Mouse (Mus musculus): Measurements from ENCODE around the gene Ddhd1. TPM values are rescaled to one million over a fixed set of nuclear protein-coding genes. Genes with fewer than 3 reads are reported as not detected.
A peak's percentile ranks its signal among the peaks of the same experiment; 100 is the strongest.

Gene Ddhd1
- total RNA-seq, 2 experiments from 2014 or later, result 3.3 TPM

DNA sequence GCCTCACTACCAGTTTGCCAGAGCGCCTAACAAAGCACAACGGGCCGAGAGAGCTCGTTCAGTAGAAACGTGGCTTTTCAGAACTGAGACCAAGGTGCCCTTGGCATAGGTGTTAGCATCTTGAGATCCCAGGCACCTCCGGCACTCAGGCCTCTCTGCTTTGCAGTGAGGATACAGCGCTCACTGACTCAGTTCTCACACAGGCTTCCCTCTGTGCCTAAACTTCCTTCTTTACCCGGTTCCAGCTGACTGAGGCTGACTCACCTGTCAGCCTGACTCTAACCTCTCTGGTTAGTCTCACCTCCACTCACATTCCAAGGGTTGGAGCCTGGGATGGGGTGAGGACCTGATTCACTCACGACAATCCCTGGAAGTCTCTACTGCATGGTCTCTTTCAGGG, 15.7 kb downstream of the Ddhd1 start:
- H3K4me3 ChIP-seq, result no peak overlapping the region
- H3K27ac ChIP-seq, result no peak overlapping the region
- no peak for DNase-seq
- no peak for TF ChIP-seq CTCF (IDR thresholded peaks at IDR 0.05)
- intact Hi-C loops (cut with DNase I), result no loop called here

DNA sequence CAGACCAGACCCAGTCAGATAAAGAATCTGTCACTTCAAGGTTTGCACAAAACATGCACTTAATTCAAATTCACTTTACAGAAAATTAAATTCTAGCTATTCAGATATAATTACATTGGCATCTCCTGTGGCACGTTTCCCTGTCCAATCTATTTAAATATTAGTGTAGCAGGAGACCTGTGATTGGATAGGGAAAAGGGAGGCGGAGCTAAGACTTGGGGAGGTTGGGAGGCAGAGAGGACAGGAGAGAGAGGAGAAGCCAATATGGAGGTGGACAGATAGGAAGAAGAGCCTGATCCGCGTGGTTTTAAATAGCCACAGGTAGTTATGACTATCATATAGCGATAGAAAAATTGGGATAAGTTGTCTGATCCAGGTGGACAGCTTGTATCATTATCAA, 19.2 kb downstream of the Ddhd1 start:
- TF ChIP-seq CTCF (IDR thresholded peaks at IDR 0.05), result no peak
- intact Hi-C loops (cut with DNase I), result no loop called here
- no peak for DNase-seq
- no peak overlapping the region for H3K4me3 ChIP-seq
- no peak overlapping the region for H3K27ac ChIP-seq

DNA sequence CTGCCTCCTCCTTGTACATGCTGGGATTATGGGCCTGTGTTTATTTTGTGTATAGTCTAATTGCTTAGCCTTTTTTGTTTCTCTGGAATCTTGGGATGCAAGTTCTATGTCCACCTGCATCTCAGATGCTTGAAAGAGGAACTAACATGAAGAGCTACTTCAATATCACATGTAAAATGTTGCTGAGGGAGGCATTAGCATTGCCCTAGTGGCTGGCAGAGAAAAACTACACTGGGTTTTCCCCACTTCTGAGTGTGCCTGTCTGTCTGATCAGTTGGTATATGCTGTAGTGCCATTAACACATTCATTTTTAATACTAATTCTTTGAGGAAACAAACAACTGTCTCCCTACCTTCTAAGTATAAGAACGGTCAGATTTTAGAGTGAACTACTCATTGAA, 22.4 kb downstream of the Ddhd1 start:
- no peak overlapping the region for H3K4me3 ChIP-seq
- no peak for TF ChIP-seq CTCF (IDR thresholded peaks at IDR 0.05)
- no peak overlapping the region for H3K27ac ChIP-seq
- DNase-seq, result no peak
- intact Hi-C loops (cut with DNase I), result no loop called here

DNA sequence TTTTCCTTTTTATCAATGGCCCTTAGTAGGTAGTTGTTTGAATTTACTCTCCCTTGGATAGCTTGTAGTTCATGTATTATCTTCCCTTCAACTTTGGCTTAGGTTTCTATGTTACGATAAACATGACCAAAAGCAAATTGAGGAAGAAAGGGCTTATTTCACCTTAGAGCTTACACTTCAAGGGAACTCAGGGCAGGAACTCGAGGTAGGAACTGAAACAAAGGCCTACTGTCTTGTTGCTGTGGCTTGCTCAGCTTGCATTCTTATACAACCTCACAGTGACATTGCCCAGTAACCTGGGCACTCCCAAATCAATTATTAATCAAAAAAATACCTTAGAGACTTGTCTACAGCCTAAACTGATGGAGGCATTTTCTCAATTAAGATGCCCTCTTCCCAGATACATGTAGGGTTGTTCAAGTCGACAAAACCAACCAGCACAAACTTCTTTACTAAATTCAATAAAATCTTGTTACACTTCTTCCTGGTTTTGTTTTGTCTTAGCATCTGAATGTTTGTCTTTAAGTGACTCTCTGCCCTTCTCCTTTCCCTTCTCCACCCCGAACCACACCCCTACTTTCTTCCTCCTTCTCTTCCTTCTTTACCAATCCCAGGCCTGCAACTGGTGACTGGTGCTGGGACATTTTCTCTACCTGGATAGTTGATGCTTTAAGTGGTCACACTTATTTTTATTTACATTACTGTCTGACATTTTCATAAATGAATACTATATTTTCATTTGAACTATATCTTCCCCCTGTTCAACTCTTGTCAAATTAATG, 25.0 kb downstream of the Ddhd1 start:
- intact Hi-C loops (cut with DNase I), result no loop called here
- DNase-seq, result no peak
- Histone ChIP-seq H3K4me3 (no peak overlapping the region), H3K27ac (no peak overlapping the region)
- no peak for TF ChIP-seq CTCF (IDR thresholded peaks at IDR 0.05)

DNA sequence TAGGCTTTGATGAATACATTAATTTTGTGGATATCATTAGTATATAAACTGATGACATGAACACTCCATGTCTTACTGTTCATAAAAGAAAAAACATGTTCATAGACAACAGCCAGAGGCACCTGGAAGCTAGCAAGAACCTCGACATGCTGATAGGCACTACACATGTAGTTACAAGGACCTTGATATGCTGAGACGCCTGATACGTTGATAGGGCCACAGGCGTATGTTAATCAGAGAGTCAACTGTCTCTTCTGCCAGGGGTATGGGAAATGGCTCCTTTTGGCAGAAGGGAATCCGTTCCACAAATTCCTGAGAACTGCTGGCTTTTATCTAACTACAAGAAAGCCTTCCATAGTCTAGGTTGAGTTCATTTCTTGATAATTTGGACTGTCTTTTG, 27.4 kb downstream of the Ddhd1 start:
- intact Hi-C loops (cut with DNase I), result no loop called here
- no peak for TF ChIP-seq CTCF (IDR thresholded peaks at IDR 0.05)
- Histone ChIP-seq H3K27ac (no peak overlapping the region), H3K4me3 (no peak overlapping the region)
- DNase-seq, result no peak

DNA sequence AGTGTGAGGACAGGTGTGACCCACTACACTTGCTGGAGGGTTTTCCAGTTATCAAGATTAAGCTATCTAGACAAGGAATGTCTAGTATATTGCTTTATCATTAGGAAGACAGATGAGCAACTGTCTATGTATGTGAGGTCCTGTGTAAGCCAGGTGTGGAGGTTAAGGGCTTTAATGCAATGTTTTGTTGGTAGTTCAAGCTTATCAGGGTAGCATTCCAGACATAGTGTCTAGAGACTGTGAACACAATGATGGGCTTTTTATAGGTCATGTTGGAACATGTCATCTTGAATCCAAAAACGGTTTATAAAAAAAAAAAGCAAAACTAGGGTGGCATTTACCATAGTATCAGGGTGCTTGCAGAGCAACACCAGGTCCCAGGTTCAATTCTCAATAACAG, 28.0 kb downstream of the Ddhd1 start:
- no peak for DNase-seq
- intact Hi-C loops (cut with DNase I), result no loop called here
- H3K27ac ChIP-seq, result no peak overlapping the region
- TF ChIP-seq CTCF (IDR thresholded peaks at IDR 0.05), result no peak
- H3K4me3 ChIP-seq, result no peak overlapping the region

DNA sequence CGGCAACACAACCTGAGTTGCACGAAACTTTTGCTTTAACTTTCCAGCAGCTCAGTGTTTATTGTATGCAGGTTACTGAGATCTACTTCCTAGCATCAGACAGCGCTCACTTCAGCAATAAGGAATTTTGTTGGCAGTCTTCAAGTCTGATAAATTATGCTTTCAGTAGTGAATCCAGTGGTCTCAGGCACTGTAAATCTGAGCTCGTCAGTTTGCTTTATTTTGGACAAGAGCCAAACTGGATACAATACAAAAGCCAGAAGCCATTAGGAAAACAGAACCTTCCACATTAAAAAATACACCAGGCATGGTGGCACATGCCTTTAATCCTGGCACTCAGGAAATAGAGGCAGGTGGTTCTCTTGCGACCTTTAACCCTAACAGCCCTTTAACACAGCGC, 39.6 kb downstream of the Ddhd1 start:
- no peak overlapping the region for H3K27ac ChIP-seq
- intact Hi-C loops (cut with DNase I), result no loop called here
- TF ChIP-seq CTCF (IDR thresholded peaks at IDR 0.05), result no peak

DNA sequence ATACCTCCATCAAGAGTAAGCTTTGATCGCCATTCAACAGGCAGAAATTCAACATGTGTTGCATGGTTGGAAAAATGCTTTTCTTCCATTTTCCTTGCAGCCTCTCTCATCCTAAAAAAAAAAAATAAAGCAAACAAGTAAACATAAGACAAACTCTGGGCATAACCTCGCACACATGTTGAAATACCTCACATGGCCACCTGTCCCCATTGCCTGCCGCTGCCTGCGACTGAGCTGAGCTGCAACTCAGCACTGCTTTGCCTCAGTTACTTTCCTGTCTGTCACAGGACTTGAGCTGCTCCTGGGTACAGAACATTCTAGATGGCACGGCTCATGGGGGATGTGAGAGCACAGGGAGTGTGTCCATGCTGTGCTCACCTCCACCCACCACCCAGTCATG, 41.4 kb downstream of the Ddhd1 start:
- no peak for DNase-seq
- H3K27ac ChIP-seq, result no peak overlapping the region
- intact Hi-C loops (cut with DNase I), result no loop called here
- TF ChIP-seq CTCF (IDR thresholded peaks at IDR 0.05), result no peak
- H3K4me3 ChIP-seq, result no peak overlapping the region

More for the DNA sequence above, 39.6 kb downstream of the Ddhd1 start:
- no peak for DNase-seq
- H3K4me3 ChIP-seq, result no peak overlapping the region

DNA sequence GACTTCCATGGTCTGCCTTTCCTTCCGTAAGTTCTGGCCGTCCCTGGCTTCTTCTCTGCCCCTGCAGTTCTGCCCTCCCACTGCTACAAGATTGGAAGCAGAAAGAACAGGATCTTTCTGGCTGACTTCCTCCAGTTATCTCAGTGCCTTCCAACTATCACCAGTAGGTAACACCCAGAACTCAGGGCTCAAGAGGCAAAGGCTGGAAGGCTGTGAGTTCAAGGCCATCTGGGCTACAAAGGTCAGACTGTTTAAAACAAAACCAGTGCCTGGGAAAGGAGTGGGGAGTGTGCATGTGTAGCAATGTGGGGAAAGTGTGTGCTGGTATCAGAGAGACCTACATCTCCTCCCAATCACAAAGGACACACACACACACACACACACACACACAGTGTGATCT, 42.2 kb downstream of the Ddhd1 start:
- Histone ChIP-seq H3K27ac (no peak overlapping the region), H3K4me3 (no peak overlapping the region)
- no peak for TF ChIP-seq CTCF (IDR thresholded peaks at IDR 0.05)
- DNase-seq, result no peak
- intact Hi-C loops (cut with DNase I), result no loop called here

DNA sequence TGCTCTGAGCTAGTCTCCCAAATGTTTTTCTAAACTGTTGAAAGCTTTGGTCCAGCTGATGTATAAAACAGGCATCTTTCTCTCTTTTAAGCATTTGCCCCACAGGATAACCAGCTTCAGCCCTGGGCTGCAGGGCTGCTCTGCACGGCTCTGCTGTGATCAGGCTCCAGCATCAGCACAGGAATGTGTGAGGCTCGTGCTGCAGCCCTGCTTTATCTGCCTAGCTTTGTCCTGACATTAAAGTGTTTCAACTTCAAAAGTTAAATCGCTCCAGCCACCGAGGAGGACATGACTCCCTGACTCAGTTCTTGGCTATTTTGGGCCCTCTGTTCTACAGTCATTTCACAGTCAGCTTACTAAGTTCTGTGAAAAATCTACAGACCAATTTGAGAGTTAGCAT, 43.1 kb downstream of the Ddhd1 start:
- intact Hi-C loops (cut with DNase I), result no loop called here
- DNase-seq, result no peak
- no peak overlapping the region for H3K27ac ChIP-seq
- TF ChIP-seq CTCF (IDR thresholded peaks at IDR 0.05), result no peak
- H3K4me3 ChIP-seq, result no peak overlapping the region

DNA sequence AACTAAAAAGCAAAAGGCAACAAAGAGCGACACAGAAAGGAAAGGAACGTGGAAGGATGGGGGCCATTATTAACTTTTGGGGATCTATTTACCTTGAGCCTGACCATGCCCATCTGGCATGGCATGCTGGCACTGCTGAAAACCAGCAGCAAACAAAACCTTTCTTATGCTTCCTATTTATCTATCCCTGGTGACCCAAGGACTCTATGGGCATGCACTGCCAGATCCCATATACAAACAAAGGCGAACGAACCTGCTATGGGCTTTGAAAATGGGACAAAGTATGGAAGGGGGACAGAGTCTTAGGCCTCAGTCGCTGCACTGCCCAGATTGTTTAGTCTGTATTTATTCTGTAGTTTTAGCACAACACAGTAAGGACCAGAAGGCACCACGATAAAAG, 43.5 kb downstream of the Ddhd1 start:
- Histone ChIP-seq H3K4me3 (no peak overlapping the region), H3K27ac (no peak overlapping the region)
- intact Hi-C loops (cut with DNase I), result no loop called here
- TF ChIP-seq CTCF (IDR thresholded peaks at IDR 0.05), result no peak
- no peak for DNase-seq

DNA sequence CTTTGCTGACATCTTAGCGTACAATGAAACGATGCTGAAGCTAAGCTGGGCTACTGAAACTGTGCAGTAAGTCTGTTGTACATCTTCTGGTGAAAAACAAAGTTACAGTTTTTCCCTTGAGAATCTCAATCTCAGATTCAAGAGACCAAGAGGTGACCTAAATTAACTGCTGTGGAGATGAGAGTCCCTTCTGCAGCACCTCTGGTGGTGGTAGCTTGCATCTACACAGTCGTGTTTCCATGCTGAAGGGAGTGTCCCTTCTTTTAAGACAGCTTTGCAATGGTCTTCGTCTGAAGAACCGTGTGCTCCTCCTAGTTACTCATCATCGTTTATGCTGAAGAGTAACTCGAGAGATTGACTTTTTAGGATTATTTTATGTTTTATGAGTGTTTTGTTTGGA, 46.3 kb downstream of the Ddhd1 start:
- TF ChIP-seq CTCF (IDR thresholded peaks at IDR 0.05), result peak; percentile 17; the same call in 1 of the 2 replicates
- Histone ChIP-seq H3K27ac (no peak overlapping the region), H3K4me3 (no peak overlapping the region)
- intact Hi-C loops (cut with DNase I), result no loop called here
- no peak for DNase-seq

DNA sequence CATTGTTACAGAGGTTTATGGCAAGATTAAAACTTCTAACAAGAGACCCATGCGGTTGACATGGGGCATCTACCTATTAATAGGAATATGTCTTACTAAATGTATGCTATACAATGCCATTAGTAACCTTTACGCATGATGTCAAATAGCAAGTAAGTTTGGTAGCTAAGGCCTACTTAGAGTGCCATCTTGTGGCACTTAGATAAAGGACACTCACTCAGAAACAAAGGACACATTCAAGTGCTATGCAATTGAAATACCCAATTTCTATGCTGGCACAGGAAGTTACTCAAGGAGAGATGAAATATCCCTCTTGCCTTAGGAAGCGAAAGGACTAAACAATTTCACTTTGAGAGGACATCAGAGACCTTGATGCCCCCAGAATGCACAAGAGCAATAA, 55.9 kb downstream of the Ddhd1 start:
- H3K27ac ChIP-seq, result no peak overlapping the region
- peak; percentile 76 for TF ChIP-seq CTCF (IDR thresholded peaks at IDR 0.05)
- no peak for DNase-seq
- intact Hi-C loops (cut with DNase I), result loop anchor here (5.0 kb wide), 1 partner anchor 35 kb away; no protein-coding TSS in a partner anchor
- H3K4me3 ChIP-seq, result no peak overlapping the region

DNA sequence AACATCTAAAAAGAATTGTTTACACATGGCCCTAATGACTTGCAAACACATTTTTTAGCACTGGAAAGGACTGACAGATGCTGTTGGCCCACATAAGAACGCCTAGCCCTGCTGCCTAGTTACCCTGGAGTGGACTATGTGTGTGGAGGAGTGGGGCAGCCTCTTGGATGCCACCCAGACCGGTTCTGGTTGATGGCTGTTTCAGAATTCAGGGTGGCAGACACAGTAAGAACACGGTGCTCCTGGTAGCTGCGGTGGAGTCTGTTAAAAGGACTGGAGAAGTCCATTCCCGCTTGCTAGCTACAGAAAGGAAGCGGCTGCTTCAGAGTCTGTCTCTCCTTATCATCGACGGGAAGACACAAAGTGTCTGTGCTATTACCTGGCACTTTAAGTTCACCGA, 57.4 kb downstream of the Ddhd1 start:
- intact Hi-C loops (cut with DNase I), result loop anchor here (2.0 to 5.0 kb wide), 2 partner anchors 33 to 176 kb away; no protein-coding TSS in a partner anchor
- DNase-seq, result no peak
- no peak for TF ChIP-seq CTCF (IDR thresholded peaks at IDR 0.05)
- Histone ChIP-seq H3K4me3 (no peak overlapping the region), H3K27ac (no peak overlapping the region)

All from gastrocnemius, adult 2 months (tissue).